Mouse (Mus musculus) forebrain, embryonic 11.5 days (tissue): Measurements from ENCODE around the gene Plekhs1. TPM values are rescaled to one million over a fixed set of nuclear protein-coding genes. Genes with fewer than 3 reads are reported as not detected.

Source experiments
- ATAC-seq: fragments of 200-750 bp; cut with Nextera tagmentation; replicated peaks from 2 replicates; pipeline ENCODE4 v1.8.0; 2017; ENCODE audit warnings: moderate TSS enrichment; ENCODE audit not compliant: low FRiP score
- DNase-seq: peaks from one replicate; pipeline ENCODE4 v3.0.0-alpha.2; 2017; ENCODE audit warnings: low spot score
- H3K27ac ChIP-seq: fragments of 300-500 bp; sonication (generic); 2 replicates; pipeline ENCODE4 v1.5.1; 2014; ENCODE audit warnings: low read depth, low read length
- H3K27me3 ChIP-seq: fragments of 300-500 bp; sonication (generic); 2 replicates; pipeline ENCODE4 v1.6.1; 2014; ENCODE audit warnings: mild to moderate bottlenecking, low read length, mixed read lengths; ENCODE audit not compliant: control insufficient read depth, insufficient read depth
- H3K36me3 ChIP-seq: fragments of 300-500 bp; sonication (generic); 2 replicates; pipeline ENCODE4 v1.6.1; 2014; ENCODE audit warnings: mild to moderate bottlenecking, low read length, moderate library complexity, mixed read lengths; ENCODE audit not compliant: control insufficient read depth, insufficient read depth
- H3K4me1 ChIP-seq: fragments of 300-500 bp; sonication (generic); replicated peaks from 2 replicates; pipeline ENCODE4 v1.6.1; 2014; ENCODE audit warnings: low read length, mixed read lengths; ENCODE audit not compliant: control insufficient read depth, insufficient read depth
- H3K4me2 ChIP-seq: fragments of 300-500 bp; sonication (generic); 2 replicates; pipeline ENCODE4 v1.6.1; 2014; ENCODE audit warnings: low read depth, mild to moderate bottlenecking, low read length, moderate library complexity, mixed read lengths; ENCODE audit not compliant: severe bottlenecking
- H3K4me3 ChIP-seq: fragments of 300-500 bp; sonication (generic); 2 replicates; pipeline ENCODE4 v1.5.1; 2014; ENCODE audit warnings: low read depth, low read length
- H3K9ac ChIP-seq: fragments of 300-500 bp; sonication (generic); 2 replicates; pipeline ENCODE4 v1.6.1; 2014; ENCODE audit warnings: low read length
- H3K9me3 ChIP-seq: fragments of 300-500 bp; sonication (generic); 2 replicates; pipeline ENCODE4 v1.6.1; 2016; ENCODE audit warnings: low read length, mixed read lengths; ENCODE audit not compliant: control insufficient read depth
- WGBS: fragments of 180-500 bp; shearing (Covaris S2); extraction: QIAGEN DNeasy Blood & Tissue Kit; methylation state at CpG from one replicate; pipeline ENCODE4 v1.1.7; 2014; 5-methylcytosine and 5-hydroxymethylcytosine counted together
- polyA plus RNA-seq: library from polyadenylated mRNA; unstranded; fragments of >200 nt; fragmentation: Nextera tagmentation; extraction: Ambion mirVana; gene quantifications from 2 replicates; pipeline ENCODE4 v1.2.1, GENCODE M21; 2014

The Plekhs1 gene
- polyA plus RNA-seq, 1 experiment from 2014 or later, result 0.29 TPM

GRCm38 (mm10) chr19:56450892-56451291 lies 10.5 kb upstream of the Plekhs1 start:
- WGBS, result 90% methylated on average over 5 of the region's 5 CpGs
- ATAC-seq, result no peak
- no peaks in the 10 kb centered on the region for H3K4me1 ChIP-seq

GRCm38 (mm10) chr19:56451867-56452266 lies 9.6 kb upstream of the Plekhs1 start:
- H3K9me3 ChIP-seq, result no peaks in the 10 kb centered on the region
- no peak for DNase-seq
- H3K4me3 ChIP-seq, result no peak overlapping the region
- no peaks in the 10 kb centered on the region for H3K27me3 ChIP-seq
- no peak overlapping the region for H3K27ac ChIP-seq
- WGBS, result 88% methylated on average over 4 of the region's 4 CpGs
- no peak overlapping the region for H3K9ac ChIP-seq
- H3K4me1 ChIP-seq, result no peaks in the 10 kb centered on the region
- H3K4me2 ChIP-seq, result no peak overlapping the region
- ATAC-seq, result no peak
- no peaks in the 10 kb centered on the region for H3K36me3 ChIP-seq

More at GRCm38 (mm10) chr19:56450892-56451291, 10.5 kb upstream of the Plekhs1 start:
- Histone ChIP-seq H3K27me3 (no peaks in the 10 kb centered on the region), H3K27ac (no peak overlapping the region), H3K36me3 (no peaks in the 10 kb centered on the region), H3K9me3 (no peaks in the 10 kb centered on the region), H3K4me2 (no peak overlapping the region), H3K4me3 (no peak overlapping the region), H3K9ac (no peak overlapping the region)
- DNase-seq, result no peak

- no peak overlapping the region for H3K27ac ChIP-seq
- no peaks in the 10 kb centered on the region for H3K4me1 ChIP-seq
- no peak overlapping the region for H3K4me3 ChIP-seq
- no peak overlapping the region for H3K9ac ChIP-seq
- H3K4me2 ChIP-seq, result no peak overlapping the region
- H3K9me3 ChIP-seq, result no peaks in the 10 kb centered on the region
- WGBS, result 94% methylated on average over 2 of the region's 2 CpGs
- ATAC-seq (no peak), DNase-seq (no peak)
- no peaks in the 10 kb centered on the region for H3K27me3 ChIP-seq
- no peaks in the 10 kb centered on the region for H3K36me3 ChIP-seq
These were observed 9.0 kb upstream of the Plekhs1 start for GRCm38 (mm10) chr19:56452421-56452820.

DNA sequence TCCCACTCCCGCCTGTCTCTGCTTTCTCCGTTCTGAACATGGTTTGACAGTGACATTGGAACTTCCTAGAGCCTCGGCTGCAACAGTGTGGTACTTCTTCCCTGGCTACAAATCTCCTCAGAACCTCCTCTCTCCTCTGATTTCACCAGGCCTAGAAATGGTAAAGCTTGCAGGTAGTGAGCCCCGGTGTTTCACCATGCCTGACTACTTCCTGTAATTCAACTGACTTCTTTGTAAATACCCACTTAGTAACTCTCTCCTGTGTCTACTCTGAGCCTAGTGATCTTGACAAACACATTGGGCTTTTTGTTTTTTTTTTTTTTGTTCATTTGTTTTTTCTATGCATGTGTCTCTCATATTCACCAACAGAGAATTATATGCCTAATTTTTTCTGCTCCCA lies 6.6 kb upstream of the Plekhs1 start:
- Histone ChIP-seq H3K4me1 (no peaks in the 10 kb centered on the region), H3K36me3 (no peaks in the 10 kb centered on the region), H3K27me3 (no peaks in the 10 kb centered on the region), H3K4me2 (no peak overlapping the region), H3K4me3 (no peak overlapping the region), H3K27ac (no peak overlapping the region), H3K9me3 (no peaks in the 10 kb centered on the region), H3K9ac (no peak overlapping the region)
- 80% methylated on average over 4 of the region's 4 CpGs for WGBS
- DNase-seq (no peak), ATAC-seq (no peak)

GRCm38 (mm10) chr19:56455369-56455768 lies 6.1 kb upstream of the Plekhs1 start:
- Histone ChIP-seq H3K27ac (no peak overlapping the region), H3K9ac (no peak overlapping the region), H3K9me3 (no peaks in the 10 kb centered on the region), H3K4me3 (no peak overlapping the region), H3K27me3 (no peaks in the 10 kb centered on the region), H3K4me1 (0 out of 2 replicates have a peak, but pooled peaks cover 2% of the 10 kb centered on the region), H3K36me3 (no peaks in the 10 kb centered on the region), H3K4me2 (no peak overlapping the region)
- no peak for ATAC-seq
- whole genome bisulfite sequencing, result 43% methylated on average over 2 of the region's 2 CpGs
- DNase-seq, result no peak

DNA sequence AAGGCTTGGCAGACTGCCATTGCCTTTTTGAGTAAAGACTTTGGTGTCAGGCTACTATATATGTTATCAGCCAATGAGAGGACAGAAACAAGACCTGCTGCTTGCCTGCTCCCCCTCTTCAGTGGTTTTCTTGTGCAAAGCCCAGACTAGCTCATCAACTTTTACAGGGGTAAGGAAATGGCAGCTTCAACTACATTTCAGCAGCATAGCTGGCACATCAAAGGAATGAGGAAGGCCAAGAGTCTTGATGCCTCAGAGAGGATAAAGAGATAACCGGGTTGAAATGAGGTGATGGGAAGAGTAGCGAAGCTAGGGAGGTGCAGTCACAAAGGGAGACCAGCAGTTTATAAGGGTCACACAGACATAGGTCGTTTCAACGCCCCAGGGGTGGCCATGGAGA lies 3.9 kb upstream of the Plekhs1 start:
- H3K27ac ChIP-seq, result no peak overlapping the region
- no peaks in the 10 kb centered on the region for H3K9me3 ChIP-seq
- H3K4me2 ChIP-seq, result no peak overlapping the region
- H3K4me3 ChIP-seq, result no peak overlapping the region
- no peaks in the 10 kb centered on the region for H3K27me3 ChIP-seq
- 78% methylated on average over 4 of the region's 4 CpGs for WGBS
- H3K4me1 ChIP-seq, result 0 out of 2 replicates have a peak, but pooled peaks cover 2% of the 10 kb centered on the region
- ATAC-seq, result no peak
- DNase-seq, result no peak
- no peaks in the 10 kb centered on the region for H3K36me3 ChIP-seq
- H3K9ac ChIP-seq, result no peak overlapping the region

DNA sequence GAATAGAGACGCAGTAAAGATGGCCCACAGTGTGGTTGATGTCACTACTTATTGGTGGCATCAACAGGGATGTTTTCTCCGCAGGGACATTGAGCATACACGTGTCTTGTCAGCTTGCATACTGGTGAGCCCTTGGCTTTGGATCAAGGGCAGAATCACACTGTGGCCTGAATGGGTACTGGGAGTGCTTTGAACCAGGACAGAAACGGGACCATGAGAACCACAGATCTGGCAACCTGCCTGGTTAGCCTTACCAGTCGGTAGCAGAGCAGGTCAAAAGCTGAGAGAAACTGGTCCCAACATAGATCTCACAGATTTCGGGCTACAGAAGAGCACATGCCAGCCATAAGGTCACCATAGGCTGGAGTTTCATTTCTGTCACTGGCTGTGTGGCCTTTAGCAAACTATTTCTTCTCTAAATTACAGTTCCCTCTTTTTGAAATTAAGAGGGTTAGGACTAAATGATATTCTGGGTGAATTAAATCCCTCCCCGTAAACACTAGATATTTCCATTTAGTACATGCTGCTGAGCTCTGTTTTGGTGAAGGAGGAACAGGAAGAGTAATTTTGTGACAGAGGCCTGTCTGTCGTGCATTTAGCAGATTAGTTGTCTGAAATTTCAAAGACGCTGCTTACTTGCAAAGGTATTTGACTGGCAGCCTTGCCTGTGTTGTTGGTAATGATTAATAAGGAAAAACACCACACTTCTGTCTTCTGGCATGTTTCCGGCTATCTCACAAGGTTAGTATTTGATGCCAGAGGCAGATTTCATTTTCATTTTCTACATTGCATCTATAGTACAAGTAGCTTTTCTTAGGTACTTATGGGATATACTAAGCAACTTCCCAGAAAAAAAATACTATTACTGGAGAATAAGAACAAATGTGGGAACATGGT lies 2.0 kb upstream of the Plekhs1 start:
- 88% methylated on average over 10 of the region's 10 CpGs for WGBS
- Histone ChIP-seq H3K4me2 (no peak overlapping the region), H3K36me3 (no peaks in the 10 kb centered on the region), H3K27ac (no peak overlapping the region), H3K4me3 (no peak overlapping the region), H3K27me3 (no peaks in the 10 kb centered on the region), H3K4me1 (0 out of 2 replicates have a peak, but pooled peaks cover 2% of the 10 kb centered on the region), H3K9me3 (no peaks in the 10 kb centered on the region), H3K9ac (no peak overlapping the region)
- DNase-seq (no peak), ATAC-seq (no peak)

- Histone ChIP-seq H3K4me3 (no peak overlapping the region), H3K4me2 (no peak overlapping the region), H3K9ac (no peak overlapping the region), H3K9me3 (no peaks in the 10 kb centered on the region), H3K27ac (no peak overlapping the region), H3K27me3 (no peaks in the 10 kb centered on the region), H3K36me3 (no peaks in the 10 kb centered on the region), H3K4me1 (0 out of 2 replicates have a peak, but pooled peaks cover 2% of the 10 kb centered on the region)
- no peak for ATAC-seq
- WGBS, result 71% methylated on average over 2 of the region's 2 CpGs
- no peak for DNase-seq
These were observed 1.2 kb upstream of the Plekhs1 start for GRCm38 (mm10) chr19:56460241-56460640.

- H3K9ac ChIP-seq, result no peak overlapping the region
- no peaks in the 10 kb centered on the region for H3K27me3 ChIP-seq
- DNase-seq, result no peak
- no peaks in the 10 kb centered on the region for H3K9me3 ChIP-seq
- ATAC-seq, result no peak
- 82% methylated on average over 4 of the region's 4 CpGs for WGBS
- H3K4me3 ChIP-seq, result no peak overlapping the region
- H3K4me1 ChIP-seq, result 0 out of 2 replicates have a peak, but pooled peaks cover 2% of the 10 kb centered on the region
- no peak overlapping the region for H3K4me2 ChIP-seq
- H3K27ac ChIP-seq, result no peak overlapping the region
- H3K36me3 ChIP-seq, result no peaks in the 10 kb centered on the region
These were observed 1.3 kb downstream of the Plekhs1 start for GRCm38 (mm10) chr19:56462786-56463185.
